Mouse (Mus musculus) embryonic fibroblast, embryonic 13.5 days (primary cell): Measurements from ENCODE around the gene Rtl4.

Experiments used
- CTCF ChIP-seq: IDR thresholded peaks from 2 replicates; pipeline ENCODE4 v1.5.1; 2011; ENCODE audit warnings: mild to moderate bottlenecking, control low read depth, low read length, moderate library complexity, borderline replicate concordance; ENCODE audit not compliant: insufficient read depth
- POLR2A ChIP-seq: IDR thresholded peaks from 2 replicates; pipeline ENCODE4 v1.6.1; 2011; ENCODE audit warnings: low read depth, mild to moderate bottlenecking, control low read depth, low read length, moderate library complexity

DNA sequence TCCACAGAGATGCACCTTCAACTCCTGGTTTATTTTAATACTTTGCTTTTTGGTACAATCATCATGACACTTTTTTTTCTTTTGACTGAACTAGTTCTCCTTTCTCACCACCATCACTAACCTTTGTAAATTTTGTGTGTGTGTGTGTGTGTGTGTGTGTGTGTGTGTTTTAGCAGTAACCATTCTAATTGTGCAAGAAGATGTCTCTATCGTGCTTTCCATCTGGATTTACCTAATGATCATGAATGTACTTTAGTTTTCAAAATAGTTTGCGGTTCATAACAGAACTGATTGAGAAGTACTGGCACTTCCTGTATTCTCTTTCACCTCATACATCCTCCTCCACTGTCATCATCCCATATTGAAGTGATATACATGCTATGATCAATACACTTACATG is 402.3 kb downstream of the Rtl4 start:
- no peak for TF ChIP-seq POLR2A
- no peak for TF ChIP-seq CTCF
